ENCODE assay signal across 12 mouse cellular contexts in genomic region chr4:129261196-129261595, GRCm38 (mm10). TPM values are rescaled to one million over a fixed set of nuclear protein-coding genes. Genes with fewer than 3 reads are reported as not detected.
DNase-seq lines count a peak whose midpoint lies in the region; ATAC-seq lines count a peak whose summit lies in the region.
"Had no signal": no experiment of that assay in that cellular context is flagged by ENCODE, and none has a peak within 500 bp of the region (broad histone marks: within the 10 kb centered on the region; RNA-seq: fewer than 3 reads in every experiment).

Gene C77080, minus strand, starts transcription at chr4:129261404.

- no peak within 1 kb of the TSS for H3K27ac ChIP-seq in forebrain, embryonic 14.5 days (ENCODE audit: low read depth, low read length)
- H3K27ac ChIP-seq in forebrain, embryonic 15.5 days (replicated peaks) = no peak within 1 kb of the TSS
- H3K27ac ChIP-seq in liver, embryonic 13.5 days = peak within 1 kb of the TSS; percentile 31; the same call in 1 of the 2 replicates
- H3K27ac ChIP-seq in liver, embryonic 11.5 days (ENCODE audit: low read depth, low read length) = no peak within 1 kb of the TSS
- H3K27ac ChIP-seq in macrophage = no peak within 1 kb of the TSS
- H3K27ac ChIP-seq: forebrain, embryonic 12.5 days had no signal

- no peak within 1 kb of the TSS for H3K4me2 ChIP-seq in forebrain, embryonic 14.5 days (ENCODE audit: low read length)
- H3K4me2 ChIP-seq in forebrain, embryonic 15.5 days (replicated peaks) = no peak within 1 kb of the TSS
- H3K4me2 ChIP-seq in liver, embryonic 13.5 days = no peak within 1 kb of the TSS
- no peak within 1 kb of the TSS for H3K4me2 ChIP-seq in liver, embryonic 11.5 days
- H3K4me2 ChIP-seq: forebrain, embryonic 12.5 days had no signal

- WGBS in forebrain, embryonic 14.5 days = 0% methylated on average over 2 of the region's 4 CpGs
- 4% methylated on average over 2 of the region's 4 CpGs for WGBS in forebrain, embryonic 15.5 days
- WGBS in liver, embryonic 13.5 days (ENCODE audit: insufficient replicate concordance) = 33% methylated on average over 3 of the region's 4 CpGs
- 35% methylated on average over 3 of the region's 4 CpGs for WGBS in liver, embryonic 11.5 days
- 68% methylated on average over 2 of the region's 4 CpGs for WGBS in macrophage (ENCODE audit: missing documents)

- ATAC-seq in forebrain, embryonic 14.5 days = no peak
- ATAC-seq in forebrain, embryonic 15.5 days (replicated peaks) = no peak
- ATAC-seq in liver, embryonic 13.5 days (ENCODE audit: low read depth) = no peak
- ATAC-seq in liver, embryonic 11.5 days (replicated peaks; ENCODE audit: low FRiP score) = no peak
- ATAC-seq: lung, postnatal 0 days had no signal

- peaks cover 5% of the 10 kb centered on the region; the same call in 1 of the 2 replicates for H3K4me1 ChIP-seq in forebrain, embryonic 14.5 days (ENCODE audit: control insufficient read depth, insufficient read depth, low read length)
- H3K4me1 ChIP-seq in forebrain, embryonic 15.5 days = peaks cover 10% of the 10 kb centered on the region
- peaks cover 38% of the 10 kb centered on the region for H3K4me1 ChIP-seq in liver, embryonic 13.5 days (replicated peaks)
- peaks cover 25% of the 10 kb centered on the region for H3K4me1 ChIP-seq in liver, embryonic 11.5 days (replicated peaks; ENCODE audit: control insufficient read depth, insufficient read depth, low read length)

- H3K79me2 ChIP-seq in macrophage (ENCODE audit: inconsistent target) = no peaks in the 10 kb centered on the region

- H3K36me3 ChIP-seq in forebrain, embryonic 14.5 days (ENCODE audit: control insufficient read depth, insufficient read depth, low read length) = no peaks in the 10 kb centered on the region
- no peaks in the 10 kb centered on the region for H3K36me3 ChIP-seq in forebrain, embryonic 15.5 days
- no peaks in the 10 kb centered on the region for H3K36me3 ChIP-seq in liver, embryonic 13.5 days
- H3K36me3 ChIP-seq in liver, embryonic 11.5 days (ENCODE audit: control insufficient read depth, insufficient read depth, low read length) = no peaks in the 10 kb centered on the region
- no peaks in the 10 kb centered on the region for H3K36me3 ChIP-seq in macrophage (ENCODE audit: inconsistent target)
- H3K36me3 ChIP-seq: forebrain, embryonic 12.5 days had no signal

- H3K9me3 ChIP-seq in forebrain, embryonic 14.5 days (replicated peaks; ENCODE audit: control insufficient read depth, low read length) = no peaks in the 10 kb centered on the region
- no peaks in the 10 kb centered on the region for H3K9me3 ChIP-seq in forebrain, embryonic 15.5 days
- H3K9me3 ChIP-seq in liver, embryonic 13.5 days (replicated peaks) = no peaks in the 10 kb centered on the region
- H3K9me3 ChIP-seq in liver, embryonic 11.5 days (ENCODE audit: control insufficient read depth, low read length) = no peaks in the 10 kb centered on the region
- H3K9me3 ChIP-seq: forebrain, embryonic 12.5 days had no signal

- no peak for DNase-seq in forebrain, embryonic 14.5 days (ENCODE audit: low spot score)
- DNase-seq in liver, embryonic 13.5 days = no peak
- no peak for DNase-seq in liver, embryonic 11.5 days (ENCODE audit: low spot score)
- no peak for DNase-seq in adrenal gland, postnatal 36 days
- no peak for DNase-seq in spleen, postnatal 14 days (ENCODE audit: low spot score in 2 of 2)
- DNase-seq in right cerebral cortex, postnatal 25 days = no peak
- DNase-seq: B cell, adult 2 months; kidney, adult 11 months had no signal

- H3K4me3 ChIP-seq in forebrain, embryonic 14.5 days (ENCODE audit: low read depth, low read length) = no peak within 1 kb of the TSS
- H3K4me3 ChIP-seq in forebrain, embryonic 15.5 days = no peak within 1 kb of the TSS
- H3K4me3 ChIP-seq in liver, embryonic 13.5 days (replicated peaks) = no peak within 1 kb of the TSS
- H3K4me3 ChIP-seq in liver, embryonic 11.5 days (ENCODE audit: low read depth, low read length) = no peak within 1 kb of the TSS
- H3K4me3 ChIP-seq in macrophage (ENCODE audit: inconsistent target) = no peak within 1 kb of the TSS
- H3K4me3 ChIP-seq: forebrain, embryonic 12.5 days had no signal

- no peaks in the 10 kb centered on the region for H3K27me3 ChIP-seq in forebrain, embryonic 14.5 days (replicated peaks; ENCODE audit: control insufficient read depth, insufficient read depth, low read length)
- H3K27me3 ChIP-seq in forebrain, embryonic 15.5 days = no peaks in the 10 kb centered on the region
- no peaks in the 10 kb centered on the region; the same call in 1 of the 2 replicates for H3K27me3 ChIP-seq in liver, embryonic 13.5 days
- H3K27me3 ChIP-seq in liver, embryonic 11.5 days (replicated peaks; ENCODE audit: control insufficient read depth, insufficient read depth, low read length) = 0 out of 2 replicates have a peak, but pooled peaks cover 3% of the 10 kb centered on the region

- peak within 1 kb of the TSS; percentile 17; the same call in 1 of the 2 replicates for H3K9ac ChIP-seq in forebrain, embryonic 14.5 days (ENCODE audit: low read length)
- H3K9ac ChIP-seq in forebrain, embryonic 15.5 days (replicated peaks) = no peak within 1 kb of the TSS
- H3K9ac ChIP-seq in liver, embryonic 13.5 days = no peak within 1 kb of the TSS
- H3K9ac ChIP-seq in liver, embryonic 11.5 days (ENCODE audit: low read depth, low read length) = no peak within 1 kb of the TSS
- H3K9ac ChIP-seq: forebrain, embryonic 12.5 days had no signal

RNA-seq across cellular contexts. Expression of gene C77080, which starts in this region (rescaled TPM):
- polyA plus RNA-seq in forebrain, embryonic 14.5 days (2014; fragmentation: Nextera tagmentation; extraction: Ambion mirVana) = 3.6 and 4.2 TPM in 2 replicates
- polyA plus RNA-seq in forebrain, embryonic 15.5 days (2015; fragmentation: Nextera tagmentation; extraction: Ambion mirVana) = 4.1 and 4.5 TPM in 2 replicates
- 0.47 and 0.59 TPM in 2 replicates for polyA plus RNA-seq in liver, embryonic 13.5 days (2015; fragmentation: Nextera tagmentation; extraction: Ambion mirVana)
- polyA plus RNA-seq in liver, embryonic 11.5 days (2014; fragmentation: Nextera tagmentation; extraction: Ambion mirVana) = 1.2 and 1.6 TPM in 2 replicates
- total RNA-seq in adrenal gland, postnatal 36 days (2021) = 10 to 100 TPM; 15.6 to 19.5 TPM
- total RNA-seq in macrophage (2018; cell fraction: chromatin; rRNA removed) = 10 to 100 TPM; 14.6 to 97.4 (median 44.6) TPM
- total RNA-seq in macrophage (2018; cell fraction: cytosol; rRNA removed) = 100 to 1,000 TPM in 10 of 26 experiments, 10 to 100 TPM in 16; 40.7 to 147 (median 81.3) TPM
- total RNA-seq in macrophage (2018; cell fraction: nucleus; rRNA removed) = 100 to 1,000 TPM in 1 of 26 experiments, 10 to 100 TPM in 25; 29.3 to 112 (median 68.2) TPM
- 33.1 to 77.6 TPM (median 57.0 TPM) in 3 replicates for polyA plus RNA-seq in macrophage (2018)
